In genomic region chr9:56004679-56005078, GRCm38 (mm10) we compare ENCODE assay signal across 24 mouse cellular contexts. TPM values are rescaled to one million over a fixed set of nuclear protein-coding genes. Genes with fewer than 3 reads are reported as not detected.
DNase-seq lines count a peak whose midpoint lies in the region; ATAC-seq and TF ChIP-seq lines count a peak whose summit lies in the region.
"Not testable (repeated sequence)": the region's sequence is repeated elsewhere in the genome, so short reads cannot be mapped to it uniquely, and the experiment has no call there.
"Had no signal": no experiment of that assay in that cellular context is flagged by ENCODE, and none has a peak within 500 bp of the region (broad histone marks: within the 10 kb centered on the region; RNA-seq: fewer than 3 reads in every experiment).

No protein-coding gene starts in this region.

- TF ChIP-seq CTCF in G1E (IDR thresholded peaks at IDR 0.05; ENCODE audit: low read depth, low read length): not testable (repeated sequence)

- peak; percentile 75; the same call in 1 of the 2 replicates for ATAC-seq in G1E (ENCODE audit: extremely low read depth, insufficient number of reproducible peaks, low FRiP score, poor library complexity, severe bottlenecking)
- ATAC-seq in common myeloid progenitor, adult 5-6 weeks (replicated peaks; ENCODE audit: low read depth, poor library complexity, severe bottlenecking): peak; percentile 86
- ATAC-seq in granulocyte monocyte progenitor cell, adult 5-6 weeks (replicated peaks; ENCODE audit: poor library complexity, severe bottlenecking): peak; percentile 48; the same call in 1 of the 2 replicates
- peak; percentile 53 to 75 for ATAC-seq in hematopoietic stem cell, adult 5-6 weeks (replicated peaks in 1 of 2; ENCODE audit: insufficient read depth in 1 of 2, low FRiP score in 2 of 2, low TSS enrichment in 1 of 2, low read depth in 1 of 2, poor library complexity in 2 of 2, severe bottlenecking in 2 of 2)
- ATAC-seq in megakaryocyte, adult 5-6 weeks (ENCODE audit: poor library complexity, severe bottlenecking): peak; percentile 47; the same call in 1 of the 2 replicates
- 0 out of 2 replicates have a peak, but pooled peaks have one; percentile 29 for ATAC-seq in megakaryocyte progenitor cell, adult 5-6 weeks (replicated peaks; ENCODE audit: poor library complexity)
- ATAC-seq in megakaryocyte-erythroid progenitor cell, adult 5-6 weeks (replicated peaks; ENCODE audit: low FRiP score, low TSS enrichment, poor library complexity, severe bottlenecking): peak; percentile 63; the same call in 1 of the 2 replicates

- not testable (repeated sequence) for H3K4me3 ChIP-seq in G1E (ENCODE audit: low read depth, low read length)

- not testable (repeated sequence) for DNase-seq in G1E (ENCODE audit: low spot score)

- not testable (repeated sequence) for H3K27me3 ChIP-seq in G1E (ENCODE audit: insufficient read depth, low read length)

- not testable (repeated sequence) for H3K4me1 ChIP-seq in G1E (ENCODE audit: insufficient read depth, low read depth, low read length)

- H3K36me3 ChIP-seq in G1E (replicated peaks): not testable (repeated sequence)

- not testable (repeated sequence) for H3K9me3 ChIP-seq in G1E (replicated peaks)

RNA-seq across cellular contexts. Expression of gene 4930563M21Rik, which starts 5.7 kb away (rescaled TPM):
- not detected in 2 replicates for total RNA-seq in G1E (2014; fragmentation: Nextera tagmentation)
- total RNA-seq in G1E (2017): not detected in 2 replicates
- not detected in 2 replicates for polyA plus RNA-seq in G1E (2012)
- not detected in 2 replicates for total RNA-seq in common myeloid progenitor, adult 5-6 weeks (2017)
- not detected in 2 replicates for total RNA-seq in granulocyte monocyte progenitor cell, adult 5-6 weeks (2014; fragmentation: Nextera tagmentation)
- not detected in 2 replicates for total RNA-seq in granulocyte monocyte progenitor cell, adult 5-6 weeks (2017)
- not detected in 2 replicates for total RNA-seq in hematopoietic stem cell, adult 5-6 weeks (2017)
- total RNA-seq in megakaryocyte, adult 5-6 weeks (2015): not detected in 2 replicates
- not detected in 2 replicates for total RNA-seq in megakaryocyte, adult 5-6 weeks (2017)
- not detected in 2 replicates for total RNA-seq in megakaryocyte progenitor cell, adult 5-6 weeks (2015)
- total RNA-seq in megakaryocyte progenitor cell, adult 5-6 weeks (2017): not detected in 2 replicates
- total RNA-seq in megakaryocyte-erythroid progenitor cell, adult 5-6 weeks (2014; fragmentation: Nextera tagmentation): not detected in 2 replicates
- total RNA-seq in megakaryocyte-erythroid progenitor cell, adult 5-6 weeks (2017): not detected in 2 replicates
- total RNA-seq: adrenal gland, adult 18-20 months; adrenal gland, adult 2 months; adrenal gland, adult 8-10 months; adrenal gland, postnatal 10 days; adrenal gland, postnatal 14 days; adrenal gland, postnatal 25 days; adrenal gland, postnatal 36 days; adrenal gland, postnatal 4 days; CH12.LX; ES-E14; MEL had no signal
- polyA plus RNA-seq: activated CD4-positive, CD25-positive, alpha-beta regulatory T cell, adult 4 months; adrenal gland, adult 2 months; brain, embryonic 14.5 days; C2C12; CD4-positive, CD25-positive, alpha-beta regulatory T cell, adult 4 months; cerebellum, adult 2 months; Patski had no signal

RNA-seq across cellular contexts. Expression of gene Rcn2, which starts 37.0 kb away (rescaled TPM):
- total RNA-seq in G1E (2014; fragmentation: Nextera tagmentation) (20.9 and 23.3 TPM in 2 replicates), G1E (2017) (22.8 and 23.3 TPM in 2 replicates)
- polyA plus RNA-seq in G1E (2012): 12.8 and 22.7 TPM in 2 replicates
- 61.2 and 66.6 TPM in 2 replicates for total RNA-seq in common myeloid progenitor, adult 5-6 weeks (2017)
- 39.2 and 40.8 TPM in 2 replicates for total RNA-seq in granulocyte monocyte progenitor cell, adult 5-6 weeks (2014; fragmentation: Nextera tagmentation)
- 41.6 and 61.7 TPM in 2 replicates for total RNA-seq in granulocyte monocyte progenitor cell, adult 5-6 weeks (2017)
- 74.9 and 87.8 TPM in 2 replicates for total RNA-seq in hematopoietic stem cell, adult 5-6 weeks (2017)
- total RNA-seq in megakaryocyte, adult 5-6 weeks (2015): 42.7 and 43.2 TPM in 2 replicates
- 26.9 and 28.2 TPM in 2 replicates for total RNA-seq in megakaryocyte, adult 5-6 weeks (2017)
- total RNA-seq in megakaryocyte progenitor cell, adult 5-6 weeks (2015): 52.7 and 60.6 TPM in 2 replicates
- total RNA-seq in megakaryocyte progenitor cell, adult 5-6 weeks (2017): 38.8 and 42.1 TPM in 2 replicates
- 9.9 and 16.2 TPM in 2 replicates for total RNA-seq in megakaryocyte-erythroid progenitor cell, adult 5-6 weeks (2014; fragmentation: Nextera tagmentation)
- 37.5 and 42.7 TPM in 2 replicates for total RNA-seq in megakaryocyte-erythroid progenitor cell, adult 5-6 weeks (2017)

Comparison
In these comparisons a context has a peak if more than half of its experiments do, and no peak if none do; other contexts are left out.
1. ATAC-seq: peak in every context shown above with its lines; median percentile 86 in common myeloid progenitor, adult 5-6 weeks; 75 in G1E; 64 in hematopoietic stem cell, adult 5-6 weeks; 63 in megakaryocyte-erythroid progenitor cell, adult 5-6 weeks; 48 in granulocyte monocyte progenitor cell, adult 5-6 weeks; 47 in megakaryocyte, adult 5-6 weeks; 29 in megakaryocyte progenitor cell, adult 5-6 weeks.